Mouse (Mus musculus) forebrain, embryonic 15.5 days (tissue): Measurements from ENCODE around the gene Ptpn18. TPM values are rescaled to one million over a fixed set of nuclear protein-coding genes. Genes with fewer than 3 reads are reported as not detected.
"Not testable (repeated sequence)": the region's sequence is repeated elsewhere in the genome, so short reads cannot be mapped to it uniquely, and the experiment has no call there.

Experiments used
- ATAC-seq: fragments of 200-750 bp; cut with Nextera tagmentation; replicated peaks from 2 replicates; pipeline ENCODE4 v1.8.0; 2017; ENCODE audit warnings: mild to moderate bottlenecking, moderate TSS enrichment, moderate library complexity
- H3K27ac ChIP-seq: fragments of 300-500 bp; sonication (generic); replicated peaks from 2 replicates; pipeline ENCODE4 v1.5.1; 2015; ENCODE audit warnings: mild to moderate bottlenecking, inconsistent platforms
- H3K27me3 ChIP-seq: fragments of 300-500 bp; sonication (generic); 2 replicates; pipeline ENCODE4 v1.6.1; 2015; ENCODE audit warnings: inconsistent platforms
- H3K36me3 ChIP-seq: fragments of 300-500 bp; sonication (generic); 2 replicates; pipeline ENCODE4 v1.6.1; 2015; ENCODE audit warnings: mild to moderate bottlenecking, inconsistent platforms
- H3K4me1 ChIP-seq: fragments of 300-500 bp; sonication (generic); 2 replicates; pipeline ENCODE4 v1.6.1; 2015; ENCODE audit warnings: inconsistent platforms
- H3K4me2 ChIP-seq: fragments of 300-500 bp; sonication (generic); replicated peaks from 2 replicates; pipeline ENCODE4 v1.6.1; 2015; ENCODE audit warnings: mild to moderate bottlenecking, inconsistent platforms
- H3K4me3 ChIP-seq: fragments of 300-500 bp; sonication (generic); 2 replicates; pipeline ENCODE4 v1.5.1; 2015; ENCODE audit warnings: mild to moderate bottlenecking, inconsistent platforms
- H3K9ac ChIP-seq: fragments of 300-500 bp; sonication (generic); replicated peaks from 2 replicates; pipeline ENCODE4 v1.6.1; 2015; ENCODE audit warnings: mild to moderate bottlenecking, inconsistent platforms
- H3K9me3 ChIP-seq: fragments of 300-500 bp; sonication (generic); 2 replicates; pipeline ENCODE4 v1.6.1; 2016; ENCODE audit warnings: inconsistent platforms
- WGBS: fragments of 180-500 bp; shearing (Covaris S2); methylation state at CpG from one replicate; pipeline ENCODE4 v1.1.7; 2015; ENCODE audit warnings: mixed read lengths; 5-methylcytosine and 5-hydroxymethylcytosine counted together
- polyA plus RNA-seq: library from polyadenylated mRNA; unstranded; fragments of >200 nt; fragmentation: Nextera tagmentation; extraction: Ambion mirVana; gene quantifications from 2 replicates; pipeline ENCODE4 v1.2.1, GENCODE M21; 2015

The Ptpn18 gene
- polyA plus RNA-seq, 1 experiment from 2014 or later = 3.9 TPM

DNA sequence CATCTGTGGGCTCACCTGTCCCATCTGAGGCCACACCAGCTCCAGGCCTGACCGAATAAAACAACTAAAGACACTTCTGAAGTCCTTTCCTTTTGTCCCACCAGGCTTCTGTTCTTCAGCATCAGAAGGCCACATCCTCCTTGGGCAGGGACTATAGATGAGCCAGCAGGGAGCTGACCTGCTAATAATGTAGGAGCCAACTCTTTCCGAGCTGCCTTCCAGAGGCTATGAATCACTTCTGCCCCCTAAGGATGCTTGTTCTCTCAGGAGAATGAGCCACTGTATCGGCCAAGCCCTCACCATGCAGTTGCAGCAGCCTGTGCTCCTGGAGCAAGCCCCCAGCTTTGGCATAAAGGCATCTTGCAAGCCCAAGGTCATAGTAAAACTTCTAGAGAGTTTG, 43.4 kb downstream of the Ptpn18 start:
- no peaks in the 10 kb centered on the region for H3K27me3 ChIP-seq
- no peaks in the 10 kb centered on the region for H3K4me1 ChIP-seq
- no peak overlapping the region for H3K9ac ChIP-seq
- H3K9me3 ChIP-seq = no peaks in the 10 kb centered on the region
- no peak for ATAC-seq
- no peak overlapping the region for H3K27ac ChIP-seq
- no peaks in the 10 kb centered on the region for H3K36me3 ChIP-seq
- H3K4me2 ChIP-seq = no peak overlapping the region
- no peak overlapping the region for H3K4me3 ChIP-seq
- WGBS = 47% methylated on average over 3 of the region's 3 CpGs

DNA sequence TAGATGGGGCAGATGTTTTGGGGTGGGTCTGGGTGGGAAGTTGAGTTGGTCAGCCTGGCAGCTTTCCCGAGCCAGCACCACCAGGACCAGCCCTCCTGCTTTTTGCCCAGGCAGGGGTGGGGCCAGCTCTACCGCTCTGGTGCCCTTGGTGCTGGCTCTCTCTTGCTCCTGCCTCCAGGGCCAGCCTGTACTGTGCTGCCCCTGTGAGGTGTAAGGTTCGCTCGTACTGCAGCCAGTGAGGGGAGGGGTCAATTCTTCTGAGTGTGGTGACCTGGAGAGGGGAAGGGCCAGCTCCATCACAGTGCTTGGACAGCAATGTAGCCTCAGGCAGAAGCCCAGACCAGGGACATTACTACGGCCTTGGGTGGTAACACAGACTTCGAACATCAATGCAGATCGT, 45.7 kb downstream of the Ptpn18 start:
- Histone ChIP-seq H3K4me1 (no peaks in the 10 kb centered on the region), H3K27me3 (no peaks in the 10 kb centered on the region), H3K27ac (no peak overlapping the region), H3K4me2 (no peak overlapping the region), H3K4me3 (no peak overlapping the region), H3K9me3 (no peaks in the 10 kb centered on the region), H3K36me3 (no peaks in the 10 kb centered on the region), H3K9ac (no peak overlapping the region)
- no peak for ATAC-seq
- 70% methylated on average over 7 of the region's 7 CpGs for WGBS

DNA sequence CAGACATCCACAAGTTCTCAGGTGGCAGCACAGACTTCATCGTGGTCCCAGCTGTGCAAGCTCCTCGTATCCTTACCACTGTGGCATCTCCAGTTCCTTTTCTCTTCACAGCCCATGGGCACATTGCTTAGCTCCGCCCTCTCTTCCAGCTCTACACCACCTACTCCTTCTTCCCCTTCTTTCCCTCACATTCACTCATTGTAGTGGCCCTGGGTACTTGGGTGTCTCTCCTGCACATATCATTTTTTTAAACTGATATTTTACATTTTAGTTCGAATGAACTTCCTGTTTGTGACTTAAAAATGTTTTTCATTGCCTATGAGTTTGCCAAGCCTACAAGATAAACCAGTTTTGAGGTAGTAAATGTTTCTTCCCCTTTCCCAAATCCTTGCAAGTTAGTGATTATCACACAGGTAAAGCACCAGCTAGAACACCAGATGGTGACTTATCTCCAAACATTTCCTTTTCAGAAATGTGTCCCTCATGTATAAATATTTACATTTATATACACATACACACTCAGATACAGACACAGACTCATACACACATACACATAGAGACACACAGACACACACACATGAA, 46.5 kb downstream of the Ptpn18 start:
- no peak overlapping the region for H3K4me3 ChIP-seq

DNA sequence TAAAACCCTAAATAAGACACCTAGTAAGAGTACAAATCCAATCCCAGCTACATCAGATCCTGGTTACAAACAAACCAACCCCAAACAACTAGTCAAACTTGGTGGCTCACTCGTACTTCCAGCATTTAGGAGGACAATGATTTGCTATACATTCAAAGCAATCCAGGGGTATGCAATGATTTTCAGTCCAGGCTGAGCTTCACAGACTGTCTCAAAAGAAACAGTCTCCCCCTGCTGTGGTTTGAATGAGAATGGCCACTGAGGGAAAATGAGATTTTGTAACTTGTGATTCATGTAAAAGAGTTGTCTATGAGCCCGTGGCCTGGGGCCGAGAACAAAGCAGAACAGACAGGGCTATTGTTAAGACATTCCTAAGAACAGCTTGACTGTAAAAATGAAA, 48.4 kb downstream of the Ptpn18 start:
- Histone ChIP-seq H3K4me2 (no peak overlapping the region), H3K4me1 (no peaks in the 10 kb centered on the region), H3K36me3 (no peaks in the 10 kb centered on the region), H3K9ac (no peak overlapping the region), H3K27me3 (no peaks in the 10 kb centered on the region), H3K4me3 (no peak overlapping the region), H3K9me3 (no peaks in the 10 kb centered on the region), H3K27ac (no peak overlapping the region)
- ATAC-seq = no peak
- WGBS = 80% methylated on average over 3 of the region's 3 CpGs

More for the DNA sequence above, 46.5 kb downstream of the Ptpn18 start:
- Histone ChIP-seq H3K4me2 (no peak overlapping the region), H3K36me3 (no peaks in the 10 kb centered on the region), H3K9ac (no peak overlapping the region), H3K4me1 (no peaks in the 10 kb centered on the region), H3K27me3 (no peaks in the 10 kb centered on the region), H3K9me3 (no peaks in the 10 kb centered on the region), H3K27ac (no peak overlapping the region)
- ATAC-seq = no peak
- WGBS = 84% methylated on average over 4 of the region's 4 CpGs

DNA sequence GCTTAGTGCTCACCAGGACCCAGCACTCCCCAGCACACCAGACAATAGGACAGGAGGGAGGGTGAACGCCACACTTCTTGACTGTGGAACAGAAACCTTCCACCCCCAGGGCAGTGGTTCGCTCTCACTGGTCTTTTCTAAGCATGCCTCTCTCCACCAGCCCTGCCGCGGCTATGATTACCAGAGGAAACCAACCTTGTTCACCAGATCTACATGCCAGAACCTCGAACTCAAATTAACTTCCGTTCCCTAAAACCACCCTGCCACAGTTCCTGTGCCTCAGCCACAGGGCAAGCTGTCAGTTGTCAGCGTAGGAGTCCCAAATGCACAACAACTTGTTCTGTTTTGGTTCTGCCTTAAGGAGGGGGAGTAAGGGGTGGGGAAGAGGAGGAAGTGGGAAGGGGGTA, 51.0 kb downstream of the Ptpn18 start:
- Histone ChIP-seq H3K9me3 (no peaks in the 10 kb centered on the region), H3K9ac (no peak overlapping the region), H3K36me3 (no peaks in the 10 kb centered on the region), H3K4me2 (no peak overlapping the region), H3K27me3 (no peaks in the 10 kb centered on the region), H3K4me3 (no peak overlapping the region), H3K27ac (no peak overlapping the region), H3K4me1 (no peaks in the 10 kb centered on the region)
- 4% methylated on average over 7 of the region's 7 CpGs for WGBS
- no peak for ATAC-seq

DNA sequence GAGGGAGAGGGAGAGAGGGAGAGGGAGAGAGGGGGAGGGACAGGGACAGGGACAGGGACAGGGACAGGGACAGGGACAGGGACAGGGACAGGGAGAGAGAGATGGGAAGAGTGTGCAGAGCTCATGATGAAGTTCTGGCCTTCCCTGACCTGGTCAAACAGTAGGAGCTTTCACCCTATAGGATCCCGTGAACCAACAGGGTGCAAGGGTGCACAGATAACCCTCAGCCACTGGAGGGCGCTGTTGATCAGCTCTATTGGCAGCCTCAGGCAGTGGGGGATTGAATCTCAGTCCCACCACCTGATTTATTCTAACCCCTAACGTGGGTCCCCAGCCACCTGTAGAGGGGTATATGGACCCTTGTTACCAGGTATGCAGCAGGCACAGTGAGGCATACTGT, 51.5 kb downstream of the Ptpn18 start:
- 4% methylated on average over 3 of the region's 3 CpGs for WGBS
- Histone ChIP-seq H3K27ac (no peak overlapping the region), H3K9ac (no peak overlapping the region), H3K4me2 (no peak overlapping the region), H3K27me3 (no peaks in the 10 kb centered on the region), H3K36me3 (no peaks in the 10 kb centered on the region), H3K4me1 (no peaks in the 10 kb centered on the region), H3K9me3 (no peaks in the 10 kb centered on the region), H3K4me3 (no peak overlapping the region)
- ATAC-seq = no peak

DNA sequence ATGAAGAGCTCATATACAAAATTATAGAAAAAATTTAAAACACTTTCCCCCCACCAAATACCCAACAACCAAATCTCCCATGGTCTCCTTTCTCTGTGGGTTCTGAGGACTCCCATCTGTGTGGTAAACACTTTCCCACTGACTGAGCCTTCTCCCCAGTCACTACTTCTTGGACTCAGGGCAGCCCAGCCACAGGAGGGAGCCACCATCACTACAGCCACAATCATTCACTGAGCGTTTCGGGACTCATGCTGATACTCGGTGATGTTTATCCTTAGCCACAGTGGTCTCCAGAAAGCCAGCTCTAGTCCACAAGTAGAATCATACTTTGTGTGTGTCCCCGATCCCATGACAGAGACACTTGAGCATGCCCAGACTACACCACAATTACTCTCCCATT, 53.5 kb downstream of the Ptpn18 start:
- no peak for ATAC-seq
- WGBS = 83% methylated on average over 4 of the region's 4 CpGs
- no peaks in the 10 kb centered on the region for H3K9me3 ChIP-seq
- no peaks in the 10 kb centered on the region for H3K4me1 ChIP-seq
- H3K4me2 ChIP-seq = no peak overlapping the region
- no peak overlapping the region for H3K9ac ChIP-seq
- no peak overlapping the region for H3K4me3 ChIP-seq
- no peaks in the 10 kb centered on the region for H3K27me3 ChIP-seq
- no peak overlapping the region for H3K27ac ChIP-seq
- H3K36me3 ChIP-seq = no peaks in the 10 kb centered on the region

DNA sequence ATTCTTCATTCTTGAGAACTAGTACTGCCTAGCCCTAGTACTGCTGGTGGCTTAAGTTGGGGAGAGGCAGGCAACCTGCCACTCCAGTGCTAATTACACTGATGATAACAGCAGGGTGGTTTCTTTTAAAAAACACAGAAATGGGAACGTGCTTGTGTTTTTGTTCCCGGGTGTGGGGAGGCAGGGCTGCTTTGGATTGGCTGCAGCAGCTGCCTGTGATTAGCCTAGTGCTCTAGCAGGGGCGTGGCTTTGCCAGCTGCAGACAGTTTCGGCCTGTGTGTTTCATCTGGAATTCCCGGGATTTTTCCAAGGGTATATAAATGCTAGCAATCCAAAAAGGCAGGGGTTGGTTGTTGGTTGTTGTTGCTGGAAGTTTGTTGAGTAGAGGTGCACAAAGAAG, 57.0 kb downstream of the Ptpn18 start:
- Histone ChIP-seq H3K27me3 (no peaks in the 10 kb centered on the region), H3K4me1 (no peaks in the 10 kb centered on the region), H3K36me3 (no peaks in the 10 kb centered on the region), H3K4me2 (no peak overlapping the region), H3K9me3 (no peaks in the 10 kb centered on the region), H3K9ac (no peak overlapping the region), H3K4me3 (no peak overlapping the region), H3K27ac (no peak overlapping the region)
- no peak for ATAC-seq
- 36% methylated on average over 5 of the region's 5 CpGs for WGBS

DNA sequence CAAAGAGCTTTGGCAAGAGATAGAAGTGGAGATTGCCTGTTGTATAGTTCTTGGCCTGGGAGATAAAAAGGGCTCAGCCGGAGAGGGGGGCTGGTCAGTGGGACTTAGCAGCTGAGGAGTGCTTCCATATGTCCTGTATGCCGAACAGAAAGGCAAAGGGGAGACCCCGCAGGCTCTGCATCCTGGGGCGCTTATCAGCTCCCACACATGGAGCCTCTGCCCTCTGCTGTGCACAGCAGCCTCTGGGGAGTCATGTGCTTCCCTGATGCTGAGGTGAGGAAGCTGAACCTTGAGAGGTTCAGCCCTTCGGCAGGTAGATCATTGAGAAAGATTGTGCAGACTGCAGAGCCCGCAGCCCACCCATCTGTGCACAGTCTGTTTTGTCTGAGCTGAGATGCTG, 57.7 kb downstream of the Ptpn18 start:
- H3K4me2 ChIP-seq, H3K27ac ChIP-seq, ATAC-seq, H3K4me1 ChIP-seq, H3K4me3 ChIP-seq, H3K9me3 ChIP-seq, H3K27me3 ChIP-seq, H3K36me3 ChIP-seq, H3K9ac ChIP-seq: not testable (repeated sequence)
- 66% methylated on average over 6 of the region's 6 CpGs for WGBS

DNA sequence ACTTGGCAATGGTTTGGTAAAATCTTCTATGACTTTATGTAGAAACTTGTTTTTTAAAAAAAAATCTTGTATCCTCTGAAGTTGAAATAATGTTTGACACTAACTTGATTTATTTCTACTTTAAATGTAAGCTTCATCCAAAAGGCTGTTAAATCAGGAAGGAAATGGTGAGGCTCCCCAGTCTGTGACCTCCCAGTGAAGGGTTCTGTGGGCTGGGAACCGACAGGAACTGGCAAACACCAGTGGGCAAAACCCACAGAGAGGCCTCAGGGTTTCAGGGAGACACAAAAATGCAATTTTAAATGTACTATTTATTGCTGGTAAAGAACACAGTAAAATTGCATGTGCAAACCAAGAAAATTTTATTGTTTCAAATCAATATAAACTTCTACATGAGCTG, 58.2 kb downstream of the Ptpn18 start:
- ATAC-seq, H3K9me3 ChIP-seq, H3K4me3 ChIP-seq, H3K27ac ChIP-seq, H3K4me1 ChIP-seq, H3K27me3 ChIP-seq, H3K4me2 ChIP-seq, H3K9ac ChIP-seq, H3K36me3 ChIP-seq: not testable (repeated sequence)
- WGBS = 67% methylated on average over 1 of the region's 1 CpGs

DNA sequence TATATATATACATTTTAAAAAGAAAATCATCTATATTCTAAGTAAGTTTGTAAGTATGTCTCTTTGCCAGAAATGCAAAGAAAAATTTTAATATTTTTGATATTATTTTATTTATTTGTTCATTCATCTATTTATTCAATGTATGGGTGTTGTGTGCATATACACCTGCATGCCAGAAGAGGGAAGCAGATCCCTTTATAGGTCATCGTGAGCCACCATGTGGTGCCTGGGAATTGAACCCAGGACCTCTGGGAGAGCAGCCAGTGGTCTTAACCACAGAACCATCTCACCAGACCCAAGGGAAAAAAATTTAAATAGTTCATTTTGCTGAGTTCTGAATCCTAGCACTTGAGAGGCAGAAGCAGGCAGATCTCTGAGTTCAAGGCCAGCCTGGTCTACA, 58.7 kb downstream of the Ptpn18 start:
- H3K27me3 ChIP-seq = no peaks in the 10 kb centered on the region
- no peaks in the 10 kb centered on the region for H3K36me3 ChIP-seq
- WGBS = 77% methylated on average over 1 of the region's 1 CpGs
- H3K27ac ChIP-seq = no peak overlapping the region
- no peak overlapping the region for H3K9ac ChIP-seq
- H3K4me3 ChIP-seq = no peak overlapping the region
- no peak overlapping the region for H3K4me2 ChIP-seq
- no peaks in the 10 kb centered on the region for H3K4me1 ChIP-seq
- H3K9me3 ChIP-seq = no peaks in the 10 kb centered on the region
- ATAC-seq = no peak

DNA sequence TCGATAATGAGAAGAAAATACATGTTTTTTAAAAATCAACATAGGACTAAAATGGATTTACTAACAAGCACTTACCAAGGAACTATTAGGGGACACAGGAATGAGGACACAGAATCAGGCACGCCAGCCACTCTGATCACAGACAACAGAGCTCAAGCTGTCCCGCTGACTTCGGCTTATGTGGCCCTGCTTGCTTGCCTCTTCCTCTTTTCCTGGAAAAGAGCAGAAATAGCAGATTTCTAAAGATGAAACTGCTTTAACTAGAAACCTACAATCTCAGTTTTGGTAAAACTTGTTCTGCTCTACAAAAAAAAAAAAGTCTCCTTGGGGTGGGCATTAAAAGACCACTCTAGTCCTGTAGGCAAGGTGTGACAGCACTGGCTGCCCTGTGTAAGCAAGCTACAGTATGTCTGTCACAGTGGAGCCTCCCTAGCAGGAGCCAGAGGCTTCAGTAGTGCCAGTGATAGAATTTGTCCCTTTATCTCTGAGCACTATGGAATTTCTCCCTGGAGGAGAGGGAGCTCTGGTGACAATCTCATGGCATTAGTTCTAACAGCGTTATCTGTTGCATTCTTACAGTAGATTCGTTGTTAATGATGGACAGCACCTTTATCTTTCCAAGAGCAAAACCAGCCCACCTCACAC, 62.8 kb downstream of the Ptpn18 start:
- no peak for ATAC-seq
- WGBS = 86% methylated on average over 6 of the region's 6 CpGs
- no peaks in the 10 kb centered on the region for H3K36me3 ChIP-seq
- no peak overlapping the region for H3K4me3 ChIP-seq
- no peak overlapping the region for H3K4me2 ChIP-seq
- no peak overlapping the region for H3K27ac ChIP-seq
- no peaks in the 10 kb centered on the region for H3K4me1 ChIP-seq
- H3K9me3 ChIP-seq = no peaks in the 10 kb centered on the region
- H3K9ac ChIP-seq = no peak overlapping the region
- no peaks in the 10 kb centered on the region for H3K27me3 ChIP-seq

DNA sequence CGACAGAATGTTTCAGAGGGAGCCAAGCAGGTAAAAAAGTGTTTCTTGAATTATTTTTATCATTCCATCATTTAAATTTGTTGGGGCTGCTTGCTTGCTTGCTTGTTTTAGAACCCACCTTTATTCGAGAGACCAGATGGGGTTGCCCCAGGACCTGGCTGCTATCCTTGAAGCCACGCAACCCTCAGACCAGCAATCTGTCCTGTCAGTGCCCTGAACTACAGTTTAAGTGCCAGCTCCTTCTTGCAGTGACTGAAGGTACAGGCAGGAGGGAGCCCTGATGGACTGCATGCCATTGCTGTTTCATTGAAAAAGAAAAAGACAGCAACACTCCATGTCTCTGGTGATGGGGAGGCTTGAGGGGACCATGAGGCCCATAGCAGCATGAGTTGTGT, 63.3 kb downstream of the Ptpn18 start:
- Histone ChIP-seq H3K9me3 (no peaks in the 10 kb centered on the region), H3K4me3 (no peak overlapping the region), H3K9ac (no peak overlapping the region), H3K4me1 (no peaks in the 10 kb centered on the region), H3K4me2 (no peak overlapping the region), H3K36me3 (no peaks in the 10 kb centered on the region), H3K27ac (no peak overlapping the region), H3K27me3 (no peaks in the 10 kb centered on the region)
- 88% methylated on average over 3 of the region's 3 CpGs for WGBS
- no peak for ATAC-seq
